Mouse (Mus musculus) myocyte (in vitro differentiated cells): ENCODE data around the gene Atg3. TPM values are rescaled to one million over a fixed set of nuclear protein-coding genes. Genes with fewer than 3 reads are reported as not detected.
A peak's percentile ranks its signal among the peaks of the same experiment; 100 is the strongest.

Source experiments
- H3K27me3 ChIP-seq: one replicate; pipeline ENCODE4 v1.6.1; 2011; ENCODE audit not compliant: control insufficient read depth, insufficient read depth, insufficient read length
- H3K36me3 ChIP-seq: one replicate; pipeline ENCODE4 v1.6.1; 2011; ENCODE audit not compliant: control insufficient read depth, insufficient read depth
- H3K4me2 ChIP-seq: one replicate; pipeline ENCODE4 v1.6.1; 2011; ENCODE audit warnings: low read depth, control low read depth
- H3K4me3 ChIP-seq: one replicate; pipeline ENCODE4 v1.5.1; 2011; ENCODE audit warnings: mild to moderate bottlenecking, control low read depth, moderate library complexity
- H3K79me2 ChIP-seq: one replicate; pipeline ENCODE4 v1.6.1; 2011; ENCODE audit not compliant: control insufficient read depth, insufficient read depth
- H3ac ChIP-seq: one replicate; pipeline ENCODE4 v1.6.1; 2011; ENCODE audit not compliant: control insufficient read depth, insufficient read length
- CEBPB ChIP-seq: IDR thresholded peaks from 2 replicates; pipeline ENCODE4 v1.6.1; 2011; ENCODE audit warnings: mild to moderate bottlenecking, moderate library complexity; ENCODE audit not compliant: poor library complexity, insufficient read depth, severe bottlenecking
- E2F4 ChIP-seq: IDR thresholded peaks from one replicate; pipeline ENCODE4 v1.6.1; 2011; ENCODE audit warnings: mild to moderate bottlenecking, control low read depth, moderate library complexity; ENCODE audit not compliant: insufficient read depth
- MAX ChIP-seq: IDR thresholded peaks from one replicate; pipeline ENCODE4 v1.6.1; 2011; ENCODE audit warnings: low read depth, mild to moderate bottlenecking, control low read depth
- MYOD1 ChIP-seq, 3 experiments: IDR thresholded peaks; one replicate each; pipeline ENCODE4 v1.6.1; 2011; ENCODE audit warnings: control low read depth in 2 of 3, low read depth in 2 of 3, mild to moderate bottlenecking in 2 of 3, moderate library complexity in 1 of 3; ENCODE audit not compliant: insufficient read length in 2 of 3, control insufficient read depth in 1 of 3
- MYOG ChIP-seq, 3 experiments: IDR thresholded peaks; one replicate each; pipeline ENCODE4 v1.6.1; 2011; ENCODE audit warnings: control low read depth in 2 of 3, low read depth in 2 of 3, mild to moderate bottlenecking in 2 of 3; ENCODE audit not compliant: insufficient read length in 2 of 3, control insufficient read depth in 1 of 3, insufficient read depth in 1 of 3
- POLR2A ChIP-seq: IDR thresholded peaks from one replicate; pipeline ENCODE4 v1.6.1; 2011; ENCODE audit warnings: low read depth, mild to moderate bottlenecking, control low read depth, moderate library complexity; ENCODE audit not compliant: insufficient read length
- POLR2AphosphoS2 ChIP-seq: IDR thresholded peaks from one replicate; pipeline ENCODE4 v1.6.1; 2011; ENCODE audit warnings: low read depth, control low read depth; ENCODE audit not compliant: insufficient read length
- REST ChIP-seq: IDR thresholded peaks from one replicate; pipeline ENCODE4 v1.6.1; 2011; ENCODE audit warnings: mild to moderate bottlenecking, control low read depth, moderate library complexity; ENCODE audit not compliant: insufficient read depth, insufficient read length
- SRF ChIP-seq: IDR thresholded peaks from one replicate; pipeline ENCODE4 v1.6.1; 2011; ENCODE audit warnings: low read depth; ENCODE audit not compliant: control insufficient read depth, insufficient read length
- TCF12 ChIP-seq: IDR thresholded peaks from one replicate; pipeline ENCODE4 v1.6.1; 2011; ENCODE audit warnings: mild to moderate bottlenecking, control low read depth; ENCODE audit not compliant: poor library complexity, insufficient read depth, severe bottlenecking
- TCF3 ChIP-seq: IDR thresholded peaks from one replicate; pipeline ENCODE4 v1.6.1; 2011; ENCODE audit warnings: low read depth, control low read depth; ENCODE audit not compliant: insufficient read length
- USF1 ChIP-seq: IDR thresholded peaks from one replicate; pipeline ENCODE4 v1.6.1; 2011; ENCODE audit warnings: low read depth, mild to moderate bottlenecking, control low read depth, moderate library complexity
- polyA plus RNA-seq: library from polyadenylated mRNA; unstranded; fragments of >200 nt; fragmentation: generic; extraction: Trizol; gene quantifications from one replicate; pipeline ENCODE4 v1.2.1, GENCODE M21; 2012; ENCODE audit warnings: missing spikeins

The Atg3 gene
- polyA plus RNA-seq, result 19.2 TPM

DNA sequence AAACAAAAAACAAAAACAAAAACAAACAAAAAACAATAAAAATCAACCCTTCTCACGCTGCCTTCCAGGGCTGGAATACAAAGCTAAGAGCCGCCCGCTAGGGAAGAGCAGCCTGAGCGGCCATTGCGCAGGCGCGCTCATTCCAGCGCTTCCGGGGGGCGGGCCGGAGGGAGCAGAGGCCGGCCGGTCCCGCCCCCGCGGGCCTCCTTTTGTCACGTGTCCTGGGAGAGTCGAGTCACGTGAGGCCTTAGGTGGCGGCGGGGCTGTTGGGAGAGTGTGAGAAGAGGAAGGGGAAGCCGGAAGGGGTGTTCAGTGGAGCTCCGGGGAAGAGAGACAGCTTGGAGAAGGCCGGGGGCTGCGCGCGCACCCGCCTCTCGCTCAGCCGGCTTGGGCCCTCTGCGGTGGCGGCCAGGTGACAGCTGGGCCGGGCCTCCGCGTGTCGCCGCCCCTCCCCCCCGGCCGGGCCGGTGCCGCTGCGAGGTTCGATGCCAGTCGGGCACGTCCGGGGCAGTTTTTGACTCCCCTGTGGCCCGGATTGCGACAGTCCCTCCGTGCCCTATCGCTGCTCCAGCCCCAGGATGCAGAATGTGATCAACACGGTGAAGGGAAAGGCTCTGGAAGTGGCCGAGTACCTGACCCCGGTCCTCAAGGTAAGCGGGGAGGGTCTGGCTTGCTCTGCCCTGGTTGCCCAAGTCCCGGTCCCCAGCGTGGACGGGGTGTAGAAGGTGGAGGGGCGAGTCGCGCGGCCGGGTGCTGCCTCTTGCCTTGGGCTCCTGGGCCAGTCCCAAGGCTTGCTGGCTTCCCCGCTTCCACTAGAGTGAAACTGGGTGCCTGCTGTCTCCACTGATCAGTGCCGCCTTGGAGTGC lies at the start of gene Atg3, which contains the start of gene Slc35a5:
Gene Atg3, plus strand, starts transcription at position 264 of the 867 bp plus-strand sequence.
Gene Slc35a5, minus strand, starts transcription at position 185 of the 867 bp plus-strand sequence.
- TF ChIP-seq E2F4 (no peak), REST (no peak), MYOD1 (IDR thresholded peaks at IDR 0.05; ENCODE audit: control insufficient read depth in 1 of 3, insufficient read length in 2 of 3, low read depth in 2 of 3) (peak in 2 of 3 experiments; percentile 52 to 85), POLR2AphosphoS2 (peak; percentile 18), SRF (no peak), TCF3 (no peak), USF1 (peak; percentile 98), POLR2A (peak; percentile 36), CEBPB (no peak), MAX (no peak), MYOG (IDR thresholded peaks at IDR 0.05; ENCODE audit: control insufficient read depth in 1 of 3, insufficient read depth in 1 of 3, insufficient read length in 2 of 3, low read depth in 2 of 3) (peak in 2 of 3 experiments; percentile 70 to 85), TCF12 (no peak)
- peaks cover 40% of the 10 kb centered on the region for H3K79me2 ChIP-seq
- peak within 1 kb of the TSS; percentile 92 for H3K4me3 ChIP-seq
- peak within 1 kb of the TSS; percentile 87 for H3ac ChIP-seq
- no peaks in the 10 kb centered on the region for H3K27me3 ChIP-seq
- peak within 1 kb of the TSS; percentile 94 for H3K4me2 ChIP-seq
- H3K36me3 ChIP-seq, result no peaks in the 10 kb centered on the region

- no peak overlapping the region for H3ac ChIP-seq
- no peaks in the 10 kb centered on the region for H3K79me2 ChIP-seq
- peak overlapping the region; percentile 62 for H3K4me2 ChIP-seq
- H3K36me3 ChIP-seq, result peaks cover 7% of the 10 kb centered on the region
- no peak overlapping the region for H3K4me3 ChIP-seq
- TF ChIP-seq POLR2AphosphoS2, result no peak
- peak in 1 of 3 experiments; percentile 7 for TF ChIP-seq MYOD1 (IDR thresholded peaks at IDR 0.05; ENCODE audit: control insufficient read depth in 1 of 3, insufficient read length in 2 of 3, low read depth in 2 of 3)
- H3K27me3 ChIP-seq, result no peaks in the 10 kb centered on the region
Observed at GRCm38 (mm10) chr16:45110498-45110897, 48.1 kb upstream of the Atg3 start.

DNA sequence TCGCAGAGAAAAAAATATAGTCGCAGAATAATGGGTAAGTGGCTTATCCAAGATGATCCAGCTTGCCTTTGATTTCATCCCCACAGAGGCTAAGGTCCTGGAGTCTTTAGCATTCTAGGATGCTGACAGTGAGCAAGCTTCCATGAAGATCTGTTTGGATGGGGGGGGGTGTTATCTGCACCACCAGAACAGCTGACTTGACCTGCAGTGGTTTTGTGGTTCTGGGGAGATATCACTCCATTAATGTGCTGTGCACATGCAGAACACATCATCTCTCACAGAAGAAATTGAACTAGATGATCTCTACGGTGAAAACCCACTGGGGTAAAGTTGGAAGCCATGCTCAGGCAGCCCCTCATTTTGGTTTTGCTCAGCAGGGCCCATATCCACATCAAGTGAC lies 41.4 kb upstream of the Atg3 start:
- peaks cover 7% of the 10 kb centered on the region for H3K36me3 ChIP-seq
- no peak overlapping the region for H3K4me2 ChIP-seq
- no peaks in the 10 kb centered on the region for H3K79me2 ChIP-seq
- TF ChIP-seq E2F4 (no peak), MAX (no peak), POLR2AphosphoS2 (no peak), MYOG (IDR thresholded peaks at IDR 0.05; ENCODE audit: control insufficient read depth in 1 of 3, insufficient read depth in 1 of 3, insufficient read length in 2 of 3, low read depth in 2 of 3) (peak in 1 of 3 experiments; percentile 26), TCF3 (no peak)
- no peak overlapping the region for H3K4me3 ChIP-seq
- H3K27me3 ChIP-seq, result no peaks in the 10 kb centered on the region
- H3ac ChIP-seq, result no peak overlapping the region

GRCm38 (mm10) chr16:45118760-45119159 lies 39.8 kb upstream of the Atg3 start:
- no peak overlapping the region for H3ac ChIP-seq
- no peak for TF ChIP-seq MYOD1 (IDR thresholded peaks at IDR 0.05; ENCODE audit: control insufficient read depth in 1 of 3, insufficient read length in 2 of 3, low read depth in 2 of 3)
- H3K36me3 ChIP-seq, result no peaks in the 10 kb centered on the region
- no peaks in the 10 kb centered on the region for H3K79me2 ChIP-seq
- H3K4me3 ChIP-seq, result no peak overlapping the region
- no peak overlapping the region for H3K4me2 ChIP-seq
- no peaks in the 10 kb centered on the region for H3K27me3 ChIP-seq

DNA sequence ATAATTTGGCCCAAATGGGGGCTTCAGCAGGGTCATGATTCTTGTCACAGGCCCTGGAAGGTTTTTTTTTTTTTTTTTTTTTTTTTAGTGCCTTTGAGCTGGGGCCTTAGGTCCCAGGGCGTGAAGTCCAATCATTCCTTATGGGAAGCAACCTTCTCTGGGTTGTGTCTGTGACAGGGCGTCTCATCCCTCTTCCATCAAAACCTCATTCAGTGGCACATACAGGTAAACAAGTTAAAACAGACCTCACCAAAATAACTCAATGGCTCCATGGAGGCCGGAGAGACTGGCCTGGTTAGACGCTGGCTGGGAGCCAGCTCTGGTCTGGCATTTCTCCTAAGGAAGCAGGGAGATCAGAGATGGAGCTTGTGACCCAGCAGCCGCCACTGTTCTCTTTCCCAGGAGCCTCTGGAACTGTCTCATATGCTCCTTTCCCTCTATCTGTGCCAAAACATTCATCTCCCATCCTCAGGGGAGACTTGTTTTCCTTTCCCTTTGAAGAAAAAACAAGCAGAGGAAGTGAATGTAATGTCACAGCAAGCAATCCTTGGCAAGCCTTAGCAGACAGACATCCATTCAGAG lies 37.6 kb upstream of the Atg3 start:
- H3K36me3 ChIP-seq, result no peaks in the 10 kb centered on the region
- TF ChIP-seq E2F4, result no peak
- TF ChIP-seq REST, result no peak
- no peak for TF ChIP-seq TCF12
- TF ChIP-seq MAX, result no peak
- no peak for TF ChIP-seq TCF3
- H3K4me2 ChIP-seq, result no peak overlapping the region
- H3ac ChIP-seq, result no peak overlapping the region
- H3K4me3 ChIP-seq, result no peak overlapping the region
- H3K27me3 ChIP-seq, result no peaks in the 10 kb centered on the region
- H3K79me2 ChIP-seq, result no peaks in the 10 kb centered on the region
